Mouse (Mus musculus): Measurements from ENCODE around the gene Pou4f2.

GRCm38 (mm10) chr8:78442781-78443180, 6.3 kb upstream of the Pou4f2 start:
- TF ChIP-seq CTCF (IDR thresholded peaks at IDR 0.05; ENCODE audit: insufficient read depth, low read depth, low read length) (no peak), POLR2A (IDR thresholded peaks at IDR 0.05; ENCODE audit: insufficient read depth, low read depth, low read length) (no peak)
